Mouse (Mus musculus) heart, postnatal 36 days (tissue): ENCODE measurements around the gene Gm47955. TPM values are rescaled to one million over a fixed set of nuclear protein-coding genes. Genes with fewer than 3 reads are reported as not detected.
"Not testable (repeated sequence)": the region's sequence is repeated elsewhere in the genome, so short reads cannot be mapped to it uniquely, and the experiment has no call there.

ENCODE experiments used
- DNase-seq, 2 experiments: peaks; one replicate each; pipeline ENCODE4 v3.0.0; 2021 to 2022
- intact Hi-C: fragments of 180-260 bp; cut with DNase I; formaldehyde crosslinking; loops from one replicate; pipeline ENCODE4 v1.15.1; 2025
- total RNA-seq, 2 experiments: library from RNA; stranded (reverse); gene quantifications; 2 replicates each; pipeline ENCODE4 v1.2.3; 2021

The Gm47955 gene
- total RNA-seq, 2 experiments from 2014 or later = not detected

GRCm38 (mm10) chr1:82991062-82991461 lies 31.0 kb downstream of the Gm47955 start:
- no peak for DNase-seq
- intact Hi-C loops = no loop called here

GRCm38 (mm10) chr1:82991596-82991995 lies 31.5 kb downstream of the Gm47955 start:
- intact Hi-C loops = no loop called here
- no peak for DNase-seq

- no peak for DNase-seq
- intact Hi-C loops = no loop called here
Measured at GRCm38 (mm10) chr1:82992093-82992492, 32.0 kb downstream of the Gm47955 start.

- no peak for DNase-seq
- intact Hi-C loops = no loop called here
Measured at GRCm38 (mm10) chr1:82993947-82994346, 33.9 kb downstream of the Gm47955 start.

- DNase-seq, intact Hi-C loops: not testable (repeated sequence)
Measured at GRCm38 (mm10) chr1:83000306-83000705, 40.2 kb downstream of the Gm47955 start, which contains the start of gene Gm47959. Gene Gm47959, plus strand, starts transcription at chr1:83000548.

GRCm38 (mm10) chr1:83006218-83007179 lies 46.4 kb downstream of the Gm47955 start:
- intact Hi-C loops = no loop called here
- no peak for DNase-seq

GRCm38 (mm10) chr1:83007471-83007870 lies 47.4 kb downstream of the Gm47955 start:
- intact Hi-C loops = no loop called here
- no peak for DNase-seq

Other genes with a start within 250 kb of the Gm47955 start
- gene Mff, start 235.4 kb upstream of the Gm47955 start, total RNA-seq = 100 to 1,000 TPM; 172 to 180 TPM
- gene Tm4sf20, start 191.8 kb upstream of the Gm47955 start, total RNA-seq = not detected
- not detected for gene Gm47791, start 189.0 kb upstream of the Gm47955 start, total RNA-seq
- gene Agfg1, start 120.8 kb upstream of the Gm47955 start, total RNA-seq = 10 to 100 TPM; 29.7 to 29.8 TPM
- under 1 TPM in 1 of 2 experiments, not detected in 1; 0.35 TPM for gene A030005L19Rik, start 47.0 kb upstream of the Gm47955 start, total RNA-seq
- gene A030014E15Rik, start 35.4 kb upstream of the Gm47955 start, total RNA-seq = not detected
- gene Gm6217, start 28.9 kb upstream of the Gm47955 start, total RNA-seq = not detected
- gene A030003K21Rik, start 16.9 kb upstream of the Gm47955 start, total RNA-seq = not detected
- gene Gm7544, start 4.3 kb upstream of the Gm47955 start, total RNA-seq = not detected
- not detected for gene Gm47959, start 40.3 kb downstream of the Gm47955 start, total RNA-seq
- gene Slc19a3, start 78.2 kb downstream of the Gm47955 start, total RNA-seq = under 1 TPM; 0.43 to 0.67 TPM
- not detected for gene Krtap28-10, start 82.2 kb downstream of the Gm47955 start, total RNA-seq
- not detected for gene Gm47969, start 84.6 kb downstream of the Gm47955 start, total RNA-seq
- gene A030005K14Rik, start 99.1 kb downstream of the Gm47955 start, total RNA-seq = not detected
- not detected for gene Krtap28-13, start 100.6 kb downstream of the Gm47955 start, total RNA-seq
- not detected for gene Ccl20, start 156.5 kb downstream of the Gm47955 start, total RNA-seq
- not detected for gene Daw1, start 199.5 kb downstream of the Gm47955 start, total RNA-seq